Mouse (Mus musculus): ENCODE data around the gene Lysmd4. TPM values are rescaled to one million over a fixed set of nuclear protein-coding genes. Genes with fewer than 3 reads are reported as not detected.

The Lysmd4 gene
- polyA plus RNA-seq, 1 experiment from 2014 or later = 38.2 TPM

GRCm38 (mm10) chr7:67210004-67210833, 12.1 kb upstream of the Lysmd4 start:
- Histone ChIP-seq H3K4me2 (ENCODE audit: low read length) (no peak overlapping the region), H3K27me3 (replicated peaks; ENCODE audit: control insufficient read depth, insufficient read depth, low read length) (no peaks in the 10 kb centered on the region), H3K4me3 (replicated peaks; ENCODE audit: low read length) (no peak overlapping the region), H3K9me3 (ENCODE audit: control insufficient read depth, low read length) (no peaks in the 10 kb centered on the region), H3K4me1 (replicated peaks; ENCODE audit: control insufficient read depth, insufficient read depth, low read length) (no peaks in the 10 kb centered on the region), H3K9ac (replicated peaks; ENCODE audit: low read depth, low read length) (no peak overlapping the region), H3K36me3 (ENCODE audit: control insufficient read depth, insufficient read depth) (no peaks in the 10 kb centered on the region), H3K27ac (ENCODE audit: low read length) (no peak overlapping the region)
- 66% methylated on average over 6 of the region's 6 CpGs for WGBS
- no peak for ATAC-seq

DNA sequence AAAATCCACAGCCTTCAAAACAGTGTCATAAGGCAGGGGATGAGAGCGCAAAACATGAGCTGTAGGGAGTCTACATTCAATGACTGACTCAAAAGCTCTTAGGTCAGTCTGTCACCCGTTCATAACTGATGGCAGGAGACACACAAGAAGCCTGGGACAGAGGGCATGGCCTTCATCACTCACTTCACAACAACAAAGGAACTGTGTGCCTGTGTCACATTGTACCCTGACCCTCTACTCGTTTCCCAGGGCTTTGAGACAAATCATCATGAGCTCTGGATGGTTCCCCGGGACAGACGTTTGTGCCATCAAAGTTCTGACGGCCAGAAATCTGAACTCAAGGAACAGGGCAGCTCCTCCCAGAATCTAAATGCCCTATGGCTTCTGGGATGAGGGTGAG, 11.0 kb upstream of the Lysmd4 start:
- Histone ChIP-seq H3K9me3 (ENCODE audit: control insufficient read depth, low read length) (no peaks in the 10 kb centered on the region), H3K9ac (replicated peaks; ENCODE audit: low read depth, low read length) (no peak overlapping the region), H3K4me2 (ENCODE audit: low read length) (no peak overlapping the region), H3K27ac (ENCODE audit: low read length) (no peak overlapping the region), H3K27me3 (replicated peaks; ENCODE audit: control insufficient read depth, insufficient read depth, low read length) (no peaks in the 10 kb centered on the region), H3K4me3 (replicated peaks; ENCODE audit: low read length) (no peak overlapping the region), H3K4me1 (replicated peaks; ENCODE audit: control insufficient read depth, insufficient read depth, low read length) (no peaks in the 10 kb centered on the region), H3K36me3 (ENCODE audit: control insufficient read depth, insufficient read depth) (no peaks in the 10 kb centered on the region)
- ATAC-seq = no peak
- WGBS = 75% methylated on average over 6 of the region's 6 CpGs

- H3K27ac ChIP-seq (ENCODE audit: low read length) = no peak overlapping the region
- WGBS = 47% methylated on average over 4 of the region's 4 CpGs
- no peaks in the 10 kb centered on the region for H3K27me3 ChIP-seq (replicated peaks; ENCODE audit: control insufficient read depth, insufficient read depth, low read length)
- no peak for ATAC-seq
- H3K4me1 ChIP-seq (replicated peaks; ENCODE audit: control insufficient read depth, insufficient read depth, low read length) = no peaks in the 10 kb centered on the region
- H3K36me3 ChIP-seq (ENCODE audit: control insufficient read depth, insufficient read depth) = no peaks in the 10 kb centered on the region
- H3K4me3 ChIP-seq (replicated peaks; ENCODE audit: low read length) = no peak overlapping the region
- no peaks in the 10 kb centered on the region for H3K9me3 ChIP-seq (ENCODE audit: control insufficient read depth, low read length)
- no peak overlapping the region for H3K9ac ChIP-seq (replicated peaks; ENCODE audit: low read depth, low read length)
- H3K4me2 ChIP-seq (ENCODE audit: low read length) = no peak overlapping the region
Measured at GRCm38 (mm10) chr7:67211971-67212370, 10.4 kb upstream of the Lysmd4 start.

- WGBS = 88% methylated on average over 1 of the region's 1 CpGs
- H3K27me3 ChIP-seq (replicated peaks; ENCODE audit: control insufficient read depth, insufficient read depth, low read length) = no peaks in the 10 kb centered on the region
- H3K4me1 ChIP-seq (replicated peaks; ENCODE audit: control insufficient read depth, insufficient read depth, low read length) = no peaks in the 10 kb centered on the region
- H3K4me3 ChIP-seq (replicated peaks; ENCODE audit: low read length) = no peak overlapping the region
- no peaks in the 10 kb centered on the region for H3K36me3 ChIP-seq (ENCODE audit: control insufficient read depth, insufficient read depth)
- no peak overlapping the region for H3K27ac ChIP-seq (ENCODE audit: low read length)
- H3K9me3 ChIP-seq (ENCODE audit: control insufficient read depth, low read length) = no peaks in the 10 kb centered on the region
- H3K9ac ChIP-seq (replicated peaks; ENCODE audit: low read depth, low read length) = no peak overlapping the region
- no peak overlapping the region for H3K4me2 ChIP-seq (ENCODE audit: low read length)
- no peak for ATAC-seq
Measured at GRCm38 (mm10) chr7:67213589-67213988, 8.8 kb upstream of the Lysmd4 start.

- H3K4me1 ChIP-seq (replicated peaks; ENCODE audit: control insufficient read depth, insufficient read depth, low read length) = no peaks in the 10 kb centered on the region
- H3K27me3 ChIP-seq (replicated peaks; ENCODE audit: control insufficient read depth, insufficient read depth, low read length) = no peaks in the 10 kb centered on the region
- H3K27ac ChIP-seq (ENCODE audit: low read length) = no peak overlapping the region
- H3K9ac ChIP-seq (replicated peaks; ENCODE audit: low read depth, low read length) = no peak overlapping the region
- no peak overlapping the region for H3K4me3 ChIP-seq (replicated peaks; ENCODE audit: low read length)
- no peaks in the 10 kb centered on the region for H3K9me3 ChIP-seq (ENCODE audit: control insufficient read depth, low read length)
- H3K36me3 ChIP-seq (ENCODE audit: control insufficient read depth, insufficient read depth) = no peaks in the 10 kb centered on the region
- no peak for ATAC-seq
- H3K4me2 ChIP-seq (ENCODE audit: low read length) = no peak overlapping the region
- WGBS = 90% methylated on average over 6 of the region's 6 CpGs
Measured at GRCm38 (mm10) chr7:67216351-67216750, 6.0 kb upstream of the Lysmd4 start.

- H3K4me1 ChIP-seq (replicated peaks; ENCODE audit: control insufficient read depth, insufficient read depth, low read length) = peaks cover 2% of the 10 kb centered on the region; the same call in 1 of the 2 replicates
- no peak overlapping the region for H3K27ac ChIP-seq (ENCODE audit: low read length)
- no peak overlapping the region for H3K4me2 ChIP-seq (ENCODE audit: low read length)
- H3K27me3 ChIP-seq (replicated peaks; ENCODE audit: control insufficient read depth, insufficient read depth, low read length) = no peaks in the 10 kb centered on the region
- H3K9ac ChIP-seq (replicated peaks; ENCODE audit: low read depth, low read length) = no peak overlapping the region
- no peaks in the 10 kb centered on the region for H3K9me3 ChIP-seq (ENCODE audit: control insufficient read depth, low read length)
- no peaks in the 10 kb centered on the region for H3K36me3 ChIP-seq (ENCODE audit: control insufficient read depth, insufficient read depth)
- ATAC-seq = no peak
- no peak overlapping the region for H3K4me3 ChIP-seq (replicated peaks; ENCODE audit: low read length)
- 78% methylated on average over 3 of the region's 3 CpGs for WGBS
Measured at GRCm38 (mm10) chr7:67217025-67217424, 5.3 kb upstream of the Lysmd4 start.

GRCm38 (mm10) chr7:67225943-67226625, 3.7 kb downstream of the Lysmd4 start:
- H3K27ac ChIP-seq (ENCODE audit: low read length) = no peak overlapping the region
- WGBS = 93% methylated on average over 15 of the region's 15 CpGs
- no peak for ATAC-seq

DNA sequence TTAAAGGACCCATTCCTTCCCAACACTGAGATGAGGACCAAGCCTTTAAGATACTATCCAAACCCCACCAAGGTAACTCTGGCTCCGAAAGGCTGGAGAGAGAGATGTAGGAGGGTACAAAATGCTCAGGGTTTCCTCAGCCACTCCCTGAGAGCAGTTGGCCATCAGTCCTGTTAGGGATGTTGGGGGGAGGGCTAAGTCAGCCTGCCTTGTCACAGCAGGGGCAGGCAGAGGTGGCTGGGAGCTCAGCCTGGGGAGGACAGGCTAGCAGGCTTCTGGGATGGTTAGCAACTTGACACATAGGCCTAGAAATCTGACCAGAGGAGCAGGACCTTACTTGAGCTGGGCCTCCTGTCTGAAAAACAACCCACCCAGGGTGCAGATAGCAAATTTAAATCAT, 5.2 kb downstream of the Lysmd4 start:
- Histone ChIP-seq H3K9me3 (ENCODE audit: control insufficient read depth, low read length) (no peaks in the 10 kb centered on the region), H3K4me1 (replicated peaks; ENCODE audit: control insufficient read depth, insufficient read depth, low read length) (peaks cover 27% of the 10 kb centered on the region), H3K27ac (ENCODE audit: low read length) (no peak overlapping the region), H3K36me3 (ENCODE audit: control insufficient read depth, insufficient read depth) (peaks cover 11% of the 10 kb centered on the region; the same call in 1 of the 2 replicates), H3K4me2 (ENCODE audit: low read length) (no peak overlapping the region), H3K4me3 (replicated peaks; ENCODE audit: low read length) (no peak overlapping the region), H3K27me3 (replicated peaks; ENCODE audit: control insufficient read depth, insufficient read depth, low read length) (no peaks in the 10 kb centered on the region), H3K9ac (replicated peaks; ENCODE audit: low read depth, low read length) (no peak overlapping the region)
- no peak for ATAC-seq
- 83% methylated on average over 1 of the region's 1 CpGs for WGBS

More at GRCm38 (mm10) chr7:67225943-67226625, 3.7 kb downstream of the Lysmd4 start:
- Histone ChIP-seq H3K9me3 (ENCODE audit: control insufficient read depth, low read length) (no peaks in the 10 kb centered on the region), H3K4me2 (ENCODE audit: low read length) (no peak overlapping the region), H3K4me3 (replicated peaks; ENCODE audit: low read length) (no peak overlapping the region), H3K27me3 (replicated peaks; ENCODE audit: control insufficient read depth, insufficient read depth, low read length) (no peaks in the 10 kb centered on the region), H3K9ac (replicated peaks; ENCODE audit: low read depth, low read length) (no peak overlapping the region), H3K4me1 (replicated peaks; ENCODE audit: control insufficient read depth, insufficient read depth, low read length) (peaks cover 32% of the 10 kb centered on the region), H3K36me3 (ENCODE audit: control insufficient read depth, insufficient read depth) (peaks cover 7% of the 10 kb centered on the region; the same call in 1 of the 2 replicates)

DNA sequence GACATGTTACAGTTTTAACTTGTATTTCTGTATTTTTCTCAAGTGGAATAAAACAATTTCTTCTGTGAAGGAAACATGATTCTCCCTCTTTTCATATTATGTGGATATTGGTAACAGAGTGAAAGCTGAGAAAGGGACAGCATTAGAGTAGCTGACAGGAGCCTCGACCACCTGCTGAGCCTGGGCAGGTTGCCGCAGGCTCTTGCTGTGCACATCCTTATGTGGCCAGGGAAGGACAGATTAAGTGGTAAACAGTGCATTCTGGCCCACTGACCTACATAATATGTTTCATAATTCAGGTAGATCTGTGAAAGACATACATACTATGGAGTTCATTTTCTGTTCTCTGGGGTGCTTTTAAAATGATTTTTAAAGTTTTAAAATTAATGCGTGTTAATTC, 6.0 kb downstream of the Lysmd4 start:
- peaks cover 20% of the 10 kb centered on the region for H3K4me1 ChIP-seq (replicated peaks; ENCODE audit: control insufficient read depth, insufficient read depth, low read length)
- WGBS = 57% methylated on average over 3 of the region's 3 CpGs
- no peaks in the 10 kb centered on the region for H3K9me3 ChIP-seq (ENCODE audit: control insufficient read depth, low read length)
- no peak overlapping the region for H3K4me2 ChIP-seq (ENCODE audit: low read length)
- no peak for ATAC-seq
- H3K27ac ChIP-seq (ENCODE audit: low read length) = no peak overlapping the region
- no peak overlapping the region for H3K4me3 ChIP-seq (replicated peaks; ENCODE audit: low read length)
- H3K36me3 ChIP-seq (ENCODE audit: control insufficient read depth, insufficient read depth) = peaks cover 11% of the 10 kb centered on the region; the same call in 1 of the 2 replicates
- H3K27me3 ChIP-seq (replicated peaks; ENCODE audit: control insufficient read depth, insufficient read depth, low read length) = no peaks in the 10 kb centered on the region
- H3K9ac ChIP-seq (replicated peaks; ENCODE audit: low read depth, low read length) = no peak overlapping the region
